Mouse (Mus musculus) layer of hippocampus, adult 6 months (tissue): ENCODE results near the gene Mylk2. TPM values are rescaled to one million over a fixed set of nuclear protein-coding genes. Genes with fewer than 3 reads are reported as not detected.

Source experiments
- long read RNA-seq, 2 experiments: library from polyadenylated mRNA; unstranded; transcript quantifications; one replicate each; pipeline ENCODE4 v2.0.0; 2019 to 2020
- microRNA-seq: library from miRNA; unstranded; fragments of <30 nt; microRNA quantifications from one replicate; pipeline ENCODE4 v1.2.0, GENCODE M21; 2020
- polyA plus RNA-seq: library from polyadenylated mRNA; unstranded; fragments of <200 nt; fragmentation: Nextera tagmentation; gene quantifications from 2 replicates; pipeline ENCODE4 v1.2.3, GENCODE M21; 2021

Gene Mylk2
- not detected in 2 replicates for polyA plus RNA-seq
- long read RNA-seq, experiment 1 = 0 reads
- long read RNA-seq, experiment 2 = 0 reads

GRCm38 (mm10) chr2:152911031-152911430 is at the start of gene Mylk2:
TSS of gene Mylk2 (plus strand) at chr2:152911352.

GRCm38 (mm10) chr2:152933048-152933447 is 21.9 kb downstream of the Mylk2 start, which contains the start of gene Foxs1:
TSS of gene Foxs1 (minus strand) at chr2:152933208.

GRCm38 (mm10) chr2:152951065-152951849 is 40.1 kb downstream of the Mylk2 start, which contains the start of gene Dusp15:
TSS of gene Dusp15 (minus strand) at chr2:152951698.

GRCm38 (mm10) chr2:152962091-152962793 is 51.1 kb downstream of the Mylk2 start, which contains the start of gene Ttll9:
TSS of gene Ttll9 (plus strand) at chr2:152962485.

Small RNAs within 50 kb of the gene (microRNA-seq; reads per million reads assigned to microRNA genes)
- gene Mir5622 = not detected

Other genes with a start within 250 kb of the Mylk2 start
- 74.3 and 79.3 TPM in 2 replicates for gene H13, start 241.9 kb upstream of the Mylk2 start, polyA plus RNA-seq
- 21.8 and 22.0 TPM in 2 replicates for gene Mcts2, start 224.3 kb upstream of the Mylk2 start, polyA plus RNA-seq
- gene Id1, start 175.1 kb upstream of the Mylk2 start, polyA plus RNA-seq = 15.1 and 16.2 TPM in 2 replicates
- 2.6 and 3.0 TPM in 2 replicates for gene Cox4i2, start 157.2 kb upstream of the Mylk2 start, polyA plus RNA-seq
- 156 and 180 TPM in 2 replicates for gene Bcl2l1, start 79.6 kb upstream of the Mylk2 start, polyA plus RNA-seq
- 0.50 and 0.72 TPM in 2 replicates for gene Tpx2, start 63.4 kb upstream of the Mylk2 start, polyA plus RNA-seq
- 0.60 and 0.63 TPM in 2 replicates for gene Foxs1, start 21.9 kb downstream of the Mylk2 start, polyA plus RNA-seq
- gene Dusp15, start 40.3 kb downstream of the Mylk2 start, polyA plus RNA-seq = 6.7 and 12.0 TPM in 2 replicates
- 1.3 and 1.9 TPM in 2 replicates for gene Ttll9, start 51.1 kb downstream of the Mylk2 start, polyA plus RNA-seq
- gene Pdrg1, start 104.1 kb downstream of the Mylk2 start, polyA plus RNA-seq = 34.8 and 41.0 TPM in 2 replicates
- gene Xkr7, start 120.5 kb downstream of the Mylk2 start, polyA plus RNA-seq = 0.05 and 0.08 TPM in 2 replicates
- 0.06 and 0.11 TPM in 2 replicates for gene Ccm2l, start 154.6 kb downstream of the Mylk2 start, polyA plus RNA-seq
- gene Hck, start 197.1 kb downstream of the Mylk2 start, polyA plus RNA-seq = 1.9 and 2.7 TPM in 2 replicates
- 50.7 and 52.4 TPM in 2 replicates for gene Tm9sf4, start 250.0 kb downstream of the Mylk2 start, polyA plus RNA-seq